Mouse (Mus musculus): ENCODE results near the gene Cldn20. TPM values are rescaled to one million over a fixed set of nuclear protein-coding genes. Genes with fewer than 3 reads are reported as not detected.

Cldn20 gene
- polyA plus RNA-seq, 1 experiment from 2014 or later = 0.53 TPM

- Histone ChIP-seq H3K9me3 (replicated peaks) (no peaks in the 10 kb centered on the region), H3K27ac (replicated peaks) (no peak overlapping the region), H3K4me2 (replicated peaks) (no peak overlapping the region), H3K36me3 (0 out of 2 replicates have a peak, but pooled peaks cover 3% of the 10 kb centered on the region), H3K4me3 (replicated peaks) (no peak overlapping the region), H3K9ac (no peak overlapping the region), H3K27me3 (no peaks in the 10 kb centered on the region), H3K4me1 (no peaks in the 10 kb centered on the region)
- 60% methylated on average over 3 of the region's 3 CpGs for WGBS
- no peak for ATAC-seq (ENCODE audit: insufficient number of reproducible peaks, low FRiP score, low TSS enrichment, low read depth)
Observed at GRCm38 (mm10) chr17:3529523-3529922, 2.8 kb upstream of the Cldn20 start.

GRCm38 (mm10) chr17:3530549-3530948, 1.8 kb upstream of the Cldn20 start:
- Histone ChIP-seq H3K36me3 (peaks cover 3% of the 10 kb centered on the region; the same call in 1 of the 2 replicates), H3K4me1 (no peaks in the 10 kb centered on the region)
- WGBS = 63% methylated on average over 7 of the region's 7 CpGs

GRCm38 (mm10) chr17:3531641-3532040, 713 bp upstream of the Cldn20 start:
- peaks cover 4% of the 10 kb centered on the region; the same call in 1 of the 2 replicates for H3K36me3 ChIP-seq
- WGBS = 45% methylated on average over 1 of the region's 1 CpGs
- no peak overlapping the region for H3K27ac ChIP-seq (replicated peaks)
- no peak for ATAC-seq (ENCODE audit: insufficient number of reproducible peaks, low FRiP score, low TSS enrichment, low read depth)
- no peak overlapping the region for H3K4me3 ChIP-seq (replicated peaks)
- no peaks in the 10 kb centered on the region for H3K9me3 ChIP-seq (replicated peaks)
- no peaks in the 10 kb centered on the region for H3K27me3 ChIP-seq
- H3K4me1 ChIP-seq = no peaks in the 10 kb centered on the region
- H3K9ac ChIP-seq = no peak overlapping the region
- H3K4me2 ChIP-seq (replicated peaks) = no peak overlapping the region

More at GRCm38 (mm10) chr17:3530549-3530948, 1.8 kb upstream of the Cldn20 start:
- H3K27me3 ChIP-seq = no peaks in the 10 kb centered on the region
- H3K9me3 ChIP-seq (replicated peaks) = no peaks in the 10 kb centered on the region
- no peak overlapping the region for H3K27ac ChIP-seq (replicated peaks)
- ATAC-seq (ENCODE audit: insufficient number of reproducible peaks, low FRiP score, low TSS enrichment, low read depth) = no peak
- H3K4me3 ChIP-seq (replicated peaks) = no peak overlapping the region
- no peak overlapping the region for H3K4me2 ChIP-seq (replicated peaks)
- H3K9ac ChIP-seq = no peak overlapping the region

- H3K27me3 ChIP-seq = no peaks in the 10 kb centered on the region
Observed at GRCm38 (mm10) chr17:3533425-3533824, 1.1 kb downstream of the Cldn20 start.

GRCm38 (mm10) chr17:3540304-3540703, 8.0 kb downstream of the Cldn20 start:
- no peak overlapping the region for H3K9ac ChIP-seq
- H3K4me3 ChIP-seq (replicated peaks) = no peak overlapping the region
- no peaks in the 10 kb centered on the region for H3K9me3 ChIP-seq (replicated peaks)
- H3K36me3 ChIP-seq = peaks cover 11% of the 10 kb centered on the region; the same call in 1 of the 2 replicates
- H3K4me2 ChIP-seq (replicated peaks) = no peak overlapping the region
- no peak for ATAC-seq (ENCODE audit: insufficient number of reproducible peaks, low FRiP score, low TSS enrichment, low read depth)
- no peaks in the 10 kb centered on the region for H3K4me1 ChIP-seq
- WGBS = 88% methylated on average over 2 of the region's 2 CpGs
- no peak overlapping the region for H3K27ac ChIP-seq (replicated peaks)
- no peaks in the 10 kb centered on the region for H3K27me3 ChIP-seq

More at GRCm38 (mm10) chr17:3533425-3533824, 1.1 kb downstream of the Cldn20 start:
- 21% methylated on average over 1 of the region's 1 CpGs for WGBS
- Histone ChIP-seq H3K4me2 (replicated peaks) (no peak overlapping the region), H3K27ac (replicated peaks) (no peak overlapping the region), H3K9ac (no peak overlapping the region), H3K9me3 (replicated peaks) (no peaks in the 10 kb centered on the region), H3K4me3 (replicated peaks) (no peak overlapping the region), H3K4me1 (no peaks in the 10 kb centered on the region), H3K36me3 (peaks cover 4% of the 10 kb centered on the region; the same call in 1 of the 2 replicates)
- ATAC-seq (ENCODE audit: insufficient number of reproducible peaks, low FRiP score, low TSS enrichment, low read depth) = no peak

GRCm38 (mm10) chr17:3541033-3541432, 8.7 kb downstream of the Cldn20 start:
- Histone ChIP-seq H3K9ac (no peak overlapping the region), H3K27ac (replicated peaks) (no peak overlapping the region), H3K4me2 (replicated peaks) (no peak overlapping the region)

GRCm38 (mm10) chr17:3547725-3548124, 15.4 kb downstream of the Cldn20 start:
- WGBS = 53% methylated on average over 7 of the region's 7 CpGs
- H3K27me3 ChIP-seq = no peaks in the 10 kb centered on the region
- no peak for ATAC-seq (ENCODE audit: insufficient number of reproducible peaks, low FRiP score, low TSS enrichment, low read depth)
- 0 out of 2 replicates have a peak, but pooled peaks cover 7% of the 10 kb centered on the region for H3K36me3 ChIP-seq
- no peak overlapping the region for H3K4me3 ChIP-seq (replicated peaks)
- no peak overlapping the region for H3K4me2 ChIP-seq (replicated peaks)
- H3K27ac ChIP-seq (replicated peaks) = no peak overlapping the region
- no peak overlapping the region for H3K9ac ChIP-seq
- no peaks in the 10 kb centered on the region for H3K9me3 ChIP-seq (replicated peaks)
- no peaks in the 10 kb centered on the region for H3K4me1 ChIP-seq

More at GRCm38 (mm10) chr17:3541033-3541432, 8.7 kb downstream of the Cldn20 start:
- 0 out of 2 replicates have a peak, but pooled peaks cover 7% of the 10 kb centered on the region for H3K36me3 ChIP-seq
- no peak for ATAC-seq (ENCODE audit: insufficient number of reproducible peaks, low FRiP score, low TSS enrichment, low read depth)
- H3K9me3 ChIP-seq (replicated peaks) = no peaks in the 10 kb centered on the region
- H3K4me3 ChIP-seq (replicated peaks) = no peak overlapping the region
- no peaks in the 10 kb centered on the region for H3K27me3 ChIP-seq
- no peaks in the 10 kb centered on the region for H3K4me1 ChIP-seq
- 85% methylated on average over 5 of the region's 5 CpGs for WGBS

GRCm38 (mm10) chr17:3556251-3556650, 23.9 kb downstream of the Cldn20 start:
- no peaks in the 10 kb centered on the region for H3K36me3 ChIP-seq
- H3K4me3 ChIP-seq (replicated peaks) = no peak overlapping the region
- WGBS = 35% methylated on average over 1 of the region's 1 CpGs

GRCm38 (mm10) chr17:3557331-3558311, 25.3 kb downstream of the Cldn20 start, which contains the start of gene Tfb1m:
Gene Tfb1m, minus strand, starts transcription at chr17:3557781.
- H3K4me3 ChIP-seq (replicated peaks) = peak within 1 kb of the TSS; percentile 84
- H3K4me1 ChIP-seq = peaks cover 7% of the 10 kb centered on the region; the same call in 1 of the 2 replicates
- peak within 1 kb of the TSS; percentile 91 for H3K27ac ChIP-seq (replicated peaks)
- peak within 1 kb of the TSS; percentile 58 for H3K4me2 ChIP-seq (replicated peaks)
- peak; percentile 100 for ATAC-seq (ENCODE audit: insufficient number of reproducible peaks, low FRiP score, low TSS enrichment, low read depth)
- no peaks in the 10 kb centered on the region for H3K9me3 ChIP-seq (replicated peaks)
- no peaks in the 10 kb centered on the region for H3K36me3 ChIP-seq
- peak within 1 kb of the TSS; percentile 28 for H3K9ac ChIP-seq
- no peaks in the 10 kb centered on the region for H3K27me3 ChIP-seq
- 1% methylated on average over 60 of the region's 60 CpGs for WGBS

More at GRCm38 (mm10) chr17:3556251-3556650, 23.9 kb downstream of the Cldn20 start:
- Histone ChIP-seq H3K9me3 (replicated peaks) (no peaks in the 10 kb centered on the region), H3K4me2 (replicated peaks) (0 out of 2 replicates have a peak overlapping the region, but pooled peaks have one; percentile 58), H3K27ac (replicated peaks) (no peak overlapping the region), H3K4me1 (peaks cover 7% of the 10 kb centered on the region; the same call in 1 of the 2 replicates), H3K27me3 (no peaks in the 10 kb centered on the region), H3K9ac (no peak overlapping the region)
- no peak for ATAC-seq (ENCODE audit: insufficient number of reproducible peaks, low FRiP score, low TSS enrichment, low read depth)

GRCm38 (mm10) chr17:3558356-3558870, 26.1 kb downstream of the Cldn20 start:
- Histone ChIP-seq H3K4me1 (peaks cover 7% of the 10 kb centered on the region; the same call in 1 of the 2 replicates), H3K4me2 (replicated peaks) (peak overlapping the region; percentile 58), H3K27me3 (no peaks in the 10 kb centered on the region), H3K9ac (no peak overlapping the region), H3K27ac (replicated peaks) (peak overlapping the region; percentile 89), H3K9me3 (replicated peaks) (no peaks in the 10 kb centered on the region), H3K36me3 (no peaks in the 10 kb centered on the region), H3K4me3 (replicated peaks) (peak overlapping the region; percentile 84)
- ATAC-seq (ENCODE audit: insufficient number of reproducible peaks, low FRiP score, low TSS enrichment, low read depth) = no peak
- 72% methylated on average over 9 of the region's 9 CpGs for WGBS

- ATAC-seq (ENCODE audit: insufficient number of reproducible peaks, low FRiP score, low TSS enrichment, low read depth) = no peak
- H3K27me3 ChIP-seq = no peaks in the 10 kb centered on the region
- H3K9me3 ChIP-seq (replicated peaks) = no peaks in the 10 kb centered on the region
- no peak overlapping the region for H3K27ac ChIP-seq (replicated peaks)
- H3K4me1 ChIP-seq = peaks cover 7% of the 10 kb centered on the region; the same call in 1 of the 2 replicates
- H3K4me2 ChIP-seq (replicated peaks) = no peak overlapping the region
- no peak overlapping the region for H3K4me3 ChIP-seq (replicated peaks)
- no peak overlapping the region for H3K9ac ChIP-seq
- 76% methylated on average over 3 of the region's 3 CpGs for WGBS
- H3K36me3 ChIP-seq = no peaks in the 10 kb centered on the region
Observed at GRCm38 (mm10) chr17:3560534-3560933, 28.2 kb downstream of the Cldn20 start.

Data from embryonic facial prominence, embryonic 15.5 days (tissue).